Mouse (Mus musculus): ENCODE measurements around the gene Atxn7. TPM values are rescaled to one million over a fixed set of nuclear protein-coding genes. Genes with fewer than 3 reads are reported as not detected.

The Atxn7 gene
- polyA plus RNA-seq (2014; fragmentation: Illumina TruSeq; extraction: RNeasy Lipid Tissue Mini Kit (QIAGEN cat#74804); ENCODE audit: low read depth, low replicate concordance), result 12.1 TPM

GRCm38 (mm10) chr14:13961401-13962112, at the start of gene Atxn7, which contains the start of gene Thoc7:
Atxn7 (plus strand) TSS chr14:13961440.
Thoc7 (minus strand) TSS chr14:13961852.

GRCm38 (mm10) chr14:13914387-13915082, 46.7 kb upstream of the Atxn7 start, which contains the start of gene Gm281:
Gm281 (minus strand) TSS chr14:13914478.

GRCm38 (mm10) chr14:14120230-14121096, 159.2 kb downstream of the Atxn7 start, which contains the start of gene Psmd6:
Psmd6 (minus strand) TSS chr14:14120984.

Other genes starting within 250 kb of the Atxn7 start
- not detected for gene Gm281, start 47.0 kb upstream of the Atxn7 start, polyA plus RNA-seq (2014; fragmentation: Illumina TruSeq; extraction: RNeasy Lipid Tissue Mini Kit (QIAGEN cat#74804); ENCODE audit: low read depth, low replicate concordance)
- gene Thoc7, start 412 bp downstream of the Atxn7 start, polyA plus RNA-seq (2014; fragmentation: Illumina TruSeq; extraction: RNeasy Lipid Tissue Mini Kit (QIAGEN cat#74804); ENCODE audit: low read depth, low replicate concordance), result 69.0 TPM
- gene Psmd6, start 159.5 kb downstream of the Atxn7 start, polyA plus RNA-seq (2014; fragmentation: Illumina TruSeq; extraction: RNeasy Lipid Tissue Mini Kit (QIAGEN cat#74804); ENCODE audit: low read depth, low replicate concordance), result 76.9 TPM
- not detected for gene Olfr720, start 225.4 kb downstream of the Atxn7 start, polyA plus RNA-seq (2014; fragmentation: Illumina TruSeq; extraction: RNeasy Lipid Tissue Mini Kit (QIAGEN cat#74804); ENCODE audit: low read depth, low replicate concordance)